Mouse (Mus musculus) hindbrain, embryonic 16.5 days (tissue): ENCODE data around the gene Csf2ra. TPM values are rescaled to one million over a fixed set of nuclear protein-coding genes. Genes with fewer than 3 reads are reported as not detected.

Experiments
- ATAC-seq: fragments of 200-750 bp; cut with Nextera tagmentation; 2 replicates; pipeline ENCODE4 v1.8.0; 2017; ENCODE audit warnings: moderate TSS enrichment, moderate library complexity
- H3K27ac ChIP-seq: fragments of 300-500 bp; sonication (generic); 2 replicates; pipeline ENCODE4 v1.5.1; 2014; ENCODE audit warnings: low read depth, mild to moderate bottlenecking, control low read depth, low read length, moderate library complexity
- H3K27me3 ChIP-seq: fragments of 300-500 bp; sonication (generic); replicated peaks from 2 replicates; pipeline ENCODE4 v1.6.1; 2014; ENCODE audit warnings: low read length; ENCODE audit not compliant: control insufficient read depth, insufficient read depth
- H3K36me3 ChIP-seq: fragments of 300-500 bp; sonication (generic); 2 replicates; pipeline ENCODE4 v1.6.1; 2014; ENCODE audit warnings: mild to moderate bottlenecking, low read length, moderate library complexity, mixed read lengths; ENCODE audit not compliant: control insufficient read depth, insufficient read depth
- H3K4me1 ChIP-seq: fragments of 300-500 bp; sonication (generic); 2 replicates; pipeline ENCODE4 v1.6.1; 2014; ENCODE audit warnings: low read depth, low read length; ENCODE audit not compliant: control insufficient read depth, insufficient read depth
- H3K4me2 ChIP-seq: fragments of 300-500 bp; sonication (generic); 2 replicates; pipeline ENCODE4 v1.6.1; 2014; ENCODE audit warnings: mild to moderate bottlenecking, low read length, control low read depth, moderate library complexity
- H3K4me3 ChIP-seq: fragments of 300-500 bp; sonication (generic); 2 replicates; pipeline ENCODE4 v1.5.1; 2014; ENCODE audit warnings: mild to moderate bottlenecking, low read length, control low read depth, moderate library complexity
- H3K9ac ChIP-seq: fragments of 300-500 bp; sonication (generic); 2 replicates; pipeline ENCODE4 v1.6.1; 2014; ENCODE audit warnings: low read depth, mild to moderate bottlenecking, control low read depth, low read length, moderate library complexity
- H3K9me3 ChIP-seq: fragments of 300-500 bp; sonication (generic); 2 replicates; pipeline ENCODE4 v1.6.1; 2014; ENCODE audit warnings: mild to moderate bottlenecking, low read length, moderate library complexity; ENCODE audit not compliant: control insufficient read depth
- WGBS: fragments of 180-500 bp; shearing (Covaris S2); extraction: QIAGEN DNeasy Blood & Tissue Kit; methylation state at CpG from one replicate; pipeline ENCODE4 v1.1.7; 2014; 5-methylcytosine and 5-hydroxymethylcytosine counted together
- polyA plus RNA-seq: library from polyadenylated mRNA; unstranded; fragments of >200 nt; fragmentation: Nextera tagmentation; extraction: Ambion mirVana; gene quantifications from 2 replicates; pipeline ENCODE4 v1.2.1, GENCODE M21; 2015

Csf2ra gene
- polyA plus RNA-seq, 1 experiment from 2014 or later: 67.9 TPM

- H3K4me3 ChIP-seq: peak within 1 kb of the TSS; percentile 36
- H3K4me2 ChIP-seq: peak within 1 kb of the TSS; percentile 53
- no peak for ATAC-seq
- H3K9me3 ChIP-seq: peaks cover 5% of the 10 kb centered on the region; the same call in 1 of the 2 replicates
- 34% methylated on average over 39 of the region's 39 CpGs for WGBS
- H3K36me3 ChIP-seq: no peaks in the 10 kb centered on the region
- no peaks in the 10 kb centered on the region for H3K4me1 ChIP-seq
- H3K9ac ChIP-seq: peak within 1 kb of the TSS; percentile 45
- no peaks in the 10 kb centered on the region for H3K27me3 ChIP-seq
- no peak within 1 kb of the TSS for H3K27ac ChIP-seq
Measured at GRCm38 (mm10) chr19:61175756-61176324, 52.4 kb downstream of the Csf2ra start, which contains the start of gene Gm7102. Gene Gm7102, minus strand, starts transcription at chr19:61176309.

Other genes with a start within 250 kb of the Csf2ra start
- gene Zfp950, start 87.6 kb downstream of the Csf2ra start, polyA plus RNA-seq: 43.1 and 47.8 TPM in 2 replicates
- 0.28 TPM in 1 of 2 replicates, not detected in the other for gene Gm7102, start 52.1 kb downstream of the Csf2ra start, polyA plus RNA-seq
- not detected in 2 replicates for gene Gm6020, start 44.5 kb downstream of the Csf2ra start, polyA plus RNA-seq
- not detected in 2 replicates for gene Gm21060, start 68.6 kb upstream of the Csf2ra start, polyA plus RNA-seq